Mouse (Mus musculus) olfactory bulb, adult 2 months (tissue): ENCODE measurements at regions not wholly inside any gene's neighbourhood (a gene's known extent, or its start where the extent isn't known, plus 50 kb on each side); places are given as distances from the start of the nearest gene placed in this dataset.

Experiments used
- CTCF ChIP-seq: fragments of 200-500 bp; IDR thresholded peaks from 2 replicates; pipeline ENCODE4 v1.5.1; 2012; ENCODE audit warnings: low read depth, mild to moderate bottlenecking, low read length, moderate library complexity; ENCODE audit not compliant: insufficient read depth
- POLR2A ChIP-seq: fragments of 200-500 bp; IDR thresholded peaks from 2 replicates; pipeline ENCODE4 v1.6.1; 2012; ENCODE audit warnings: mild to moderate bottlenecking, low read depth, low read length, moderate library complexity; ENCODE audit not compliant: insufficient read depth

- no peak for TF ChIP-seq POLR2A
- no peak for TF ChIP-seq CTCF
These were observed 294.8 kb upstream of the Klf6 start for GRCm38 (mm10) chr13:5566479-5566878.
